Mouse (Mus musculus) kidney, adult 8-10 months (tissue): Measurements from ENCODE around the gene Vmn1r143.
"Not testable (repeated sequence)": the region's sequence is repeated elsewhere in the genome, so short reads cannot be mapped to it uniquely, and the experiment has no call there.

Experiments used
- DNase-seq, 2 experiments: peaks; one replicate each; pipeline ENCODE4 v3.0.0; 2022

Gene Vmn1r143

DNA sequence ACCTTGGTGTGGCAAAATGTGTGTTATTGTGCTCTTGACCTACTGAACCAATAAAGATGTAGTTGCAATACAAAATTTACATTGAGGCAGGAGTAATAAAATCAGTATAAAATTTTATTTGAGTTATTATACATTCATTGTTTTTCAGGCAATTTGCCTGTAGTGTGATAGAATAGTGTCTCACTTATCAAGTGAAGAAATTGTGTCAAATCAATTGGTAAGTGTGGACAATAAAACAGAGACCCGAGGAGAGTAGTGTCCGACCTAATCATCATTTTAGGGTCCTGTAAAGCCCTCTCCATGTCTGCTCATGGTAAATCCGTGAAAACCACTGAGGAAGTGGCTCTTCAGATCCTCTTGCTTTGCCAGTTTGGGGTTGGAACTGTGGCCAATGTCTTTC lies at the start of gene Vmn1r143:
Gene Vmn1r143, plus strand, starts transcription at position 301 of the 400 bp plus-strand sequence.
- DNase-seq, result not testable (repeated sequence)

DNA sequence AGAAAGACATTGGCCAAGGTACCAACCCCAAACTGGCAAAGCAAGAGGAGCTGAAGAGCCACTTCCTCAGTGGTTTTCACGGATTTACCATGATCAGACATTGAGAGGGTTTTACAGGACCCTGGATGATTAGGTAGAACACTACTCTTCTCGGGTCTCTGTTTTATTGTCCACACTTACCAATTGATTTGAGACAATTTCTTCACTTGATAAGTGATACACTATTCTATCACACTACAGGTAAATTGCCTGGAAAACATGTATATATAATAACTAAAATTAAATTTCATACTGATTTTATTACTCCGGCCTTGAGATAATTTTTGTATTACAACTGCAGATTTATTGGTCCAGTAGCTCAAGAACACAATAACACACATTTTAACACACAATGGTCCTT lies 25.2 kb upstream of the Vmn1r143 start, which contains the start of gene Vmn1r142:
Gene Vmn1r142, minus strand, starts transcription at position 101 of the 400 bp plus-strand sequence.
- not testable (repeated sequence) for DNase-seq

DNA sequence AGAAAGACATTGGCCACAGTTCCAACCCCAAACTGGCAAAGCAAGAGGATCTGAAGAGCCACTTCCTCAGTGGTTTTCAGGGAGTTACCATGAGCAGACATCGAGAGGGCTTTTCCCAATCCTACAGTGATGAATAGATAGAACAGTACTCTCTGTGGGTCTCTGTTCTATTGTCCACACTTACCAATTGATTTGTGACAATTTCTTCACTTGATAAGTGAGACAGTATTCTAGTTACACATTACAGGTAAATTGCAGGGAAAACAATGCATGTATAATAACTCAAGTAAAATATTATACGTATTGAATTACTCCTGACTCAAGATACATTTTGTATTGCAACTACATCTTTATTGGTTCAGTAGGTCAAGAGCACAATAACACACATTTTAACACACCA lies 12.0 kb downstream of the Vmn1r143 start, which contains the start of gene Gm8653:
Gene Gm8653, minus strand, starts transcription at position 101 of the 400 bp plus-strand sequence.
- not testable (repeated sequence) for DNase-seq

DNA sequence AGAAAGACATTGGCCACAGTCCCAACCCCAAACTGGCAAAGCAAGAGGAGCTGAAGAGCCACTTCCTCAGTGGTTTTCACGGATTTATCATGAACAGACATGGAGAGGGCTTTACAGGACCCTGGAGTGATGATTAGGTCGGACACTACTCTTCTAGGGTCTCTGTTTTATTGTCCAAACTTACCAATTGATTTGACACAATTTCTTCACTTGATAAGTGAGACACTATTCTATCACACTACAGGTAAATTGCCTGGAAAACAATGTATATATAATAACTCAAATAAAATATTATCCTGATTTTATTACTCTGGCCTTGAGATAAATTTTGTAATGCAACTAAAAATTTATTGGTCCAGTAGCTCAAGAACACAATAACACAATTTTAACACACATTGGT lies 40.2 kb downstream of the Vmn1r143 start, which contains the start of gene Gm8453:
Gene Gm8453, minus strand, starts transcription at position 101 of the 400 bp plus-strand sequence.
- not testable (repeated sequence) for DNase-seq
